Mouse (Mus musculus) adrenal gland, adult 10 weeks (tissue): ENCODE data around the gene Taf1. TPM values are rescaled to one million over a fixed set of nuclear protein-coding genes. Genes with fewer than 3 reads are reported as not detected.

Source experiments
- polyA plus RNA-seq: library from polyadenylated mRNA; stranded (reverse); fragments of 350-450 nt; fragmentation: Illumina TruSeq; extraction: RNeasy Lipid Tissue Mini Kit (QIAGEN cat#74804); gene quantifications from one replicate; pipeline ENCODE4 v1.2.3, GENCODE M21; 2014; ENCODE audit warnings: low read depth, low replicate concordance

The Taf1 gene
- 81.5 TPM for polyA plus RNA-seq

GRCm38 (mm10) chrX:101532347-101533221 is at the start of gene Taf1:
Taf1 (plus strand) TSS chrX:101532734.

DNA sequence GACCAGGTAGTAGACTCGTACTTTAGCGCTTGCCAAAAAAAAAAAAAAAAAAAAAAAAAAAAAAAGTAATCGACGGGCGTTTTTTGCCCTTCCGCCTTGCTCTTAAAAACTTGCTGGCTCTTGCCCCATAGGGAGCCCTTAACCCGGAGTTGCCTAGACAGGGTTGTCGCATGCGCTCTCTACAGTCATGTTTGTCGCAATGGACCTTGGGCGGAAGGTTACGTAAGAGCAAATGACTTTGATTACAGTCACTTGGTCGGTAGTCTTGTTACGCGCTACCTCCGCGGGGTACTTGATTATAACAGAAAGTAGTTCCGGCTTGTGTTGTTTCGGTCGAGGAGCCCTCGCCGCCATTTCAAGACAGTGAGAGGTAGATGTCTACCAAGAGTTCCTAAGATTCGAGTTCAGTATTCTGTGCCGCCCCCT is 107.2 kb downstream of the Taf1 start, which contains the start of gene Ogt:
Ogt (plus strand) TSS at position 320 of the 426 bp plus-strand sequence.

Other genes starting within 250 kb of the Taf1 start
- 3.4 TPM for gene Nlgn3, start 233.6 kb upstream of the Taf1 start, polyA plus RNA-seq
- not detected for gene Gjb1, start 156.4 kb upstream of the Taf1 start, polyA plus RNA-seq
- gene Zmym3, start 111.9 kb upstream of the Taf1 start, polyA plus RNA-seq: 93.1 TPM
- gene Nono, start 103.4 kb upstream of the Taf1 start, polyA plus RNA-seq: 358 TPM
- gene Itgb1bp2, start 83.6 kb upstream of the Taf1 start, polyA plus RNA-seq: 0.47 TPM
- 264 TPM for gene Ogt, start 107.3 kb downstream of the Taf1 start, polyA plus RNA-seq
- gene Cxcr3, start 201.5 kb downstream of the Taf1 start, polyA plus RNA-seq: not detected